Mouse (Mus musculus) bone marrow, adult 2 months (tissue): Measurements from ENCODE around the gene Lce1e.

Experiments
- CTCF ChIP-seq: fragments of 200-500 bp; IDR thresholded peaks from 2 replicates; pipeline ENCODE4 v1.5.1; 2011; ENCODE audit warnings: low read length, control low read depth; ENCODE audit not compliant: control insufficient read depth, insufficient read depth
- POLR2A ChIP-seq: fragments of 200-500 bp; IDR thresholded peaks from 2 replicates; pipeline ENCODE4 v1.6.1; 2011; ENCODE audit warnings: low read depth, mild to moderate bottlenecking, control low read depth, low read length, borderline replicate concordance; ENCODE audit not compliant: control insufficient read depth

GRCm38 (mm10) chr3:92708974-92709373 is at the start of gene Lce1e:
- no peak for TF ChIP-seq CTCF
- no peak for TF ChIP-seq POLR2A
